Mouse (Mus musculus) G1E (cell line): ENCODE results near the gene Arf3.

Source experiments
- CTCF ChIP-seq: IDR thresholded peaks from 2 replicates; pipeline ENCODE4 v1.5.1; 2012; ENCODE audit warnings: low read depth, low read length, inconsistent platforms, mixed read lengths
- GATA1 ChIP-seq: IDR thresholded peaks from 2 replicates; pipeline ENCODE4 v1.6.1; 2012; ENCODE audit warnings: borderline replicate concordance, low read length, inconsistent platforms, mixed read lengths

- TF ChIP-seq GATA1 (no peak), CTCF (no peak)
These were observed 2.9 kb upstream of the Arf3 start for GRCm38 (mm10) chr15:98765929-98766328.
